Mouse (Mus musculus): ENCODE data around the gene Hist1h2ah. TPM values are rescaled to one million over a fixed set of nuclear protein-coding genes. Genes with fewer than 3 reads are reported as not detected.
A peak's percentile ranks its signal among the peaks of the same experiment; 100 is the strongest.

Hist1h2ah gene
- polyA plus RNA-seq, 1 experiment from 2014 or later, result 8.0 TPM

DNA sequence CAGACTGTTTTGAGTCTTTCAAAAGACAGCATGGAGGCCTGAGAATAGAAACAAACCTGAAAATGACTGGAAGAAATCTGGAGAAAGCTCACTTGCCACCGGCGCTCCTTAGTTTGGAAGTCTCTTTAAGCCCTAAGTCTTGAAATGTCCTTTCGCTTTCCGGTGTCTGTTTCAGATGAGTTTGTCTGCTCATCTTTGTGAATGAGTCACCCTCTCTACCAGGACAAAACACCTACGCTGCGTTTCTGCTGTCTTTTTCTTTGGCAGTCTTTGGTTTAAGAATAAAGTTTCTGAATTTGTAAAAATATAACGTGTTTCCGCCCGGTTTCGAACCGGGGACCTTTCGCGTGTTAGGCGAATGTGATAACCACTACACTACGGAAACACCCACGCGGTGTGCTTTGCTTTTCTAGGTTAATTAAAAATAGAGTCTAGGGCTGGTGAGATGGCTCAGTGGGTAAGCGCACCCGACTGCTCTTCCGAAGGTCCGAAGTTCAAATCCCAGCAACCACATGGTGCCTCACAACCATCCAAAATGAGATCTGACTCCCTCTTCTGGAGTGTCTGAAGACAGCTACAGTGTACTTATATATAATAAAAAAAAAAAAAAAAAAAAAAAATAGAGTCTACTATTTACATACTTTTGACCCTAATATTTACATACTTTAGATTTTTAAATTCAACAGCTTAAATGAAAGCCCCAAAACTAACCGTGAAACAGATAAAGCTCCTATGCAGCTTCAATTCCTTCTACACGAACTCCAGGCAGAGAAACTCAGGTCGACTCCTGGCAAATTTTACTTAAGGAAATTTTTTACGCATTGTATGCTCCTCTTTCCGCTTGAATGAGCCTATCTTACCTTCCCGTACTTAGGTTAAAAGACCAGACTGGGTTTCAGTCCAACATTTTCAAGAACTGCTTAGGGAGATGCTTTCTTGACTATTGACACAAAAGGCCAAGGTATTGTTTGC is 19.6 kb downstream of the Hist1h2ah start:
- no peak overlapping the region for H3K27ac ChIP-seq (replicated peaks)
- H3K4me1 ChIP-seq, result peaks cover 11% of the 10 kb centered on the region; the same call in 1 of the 2 replicates
- peak; percentile 86 for DNase-seq (ENCODE audit: low spot score)
- 15% methylated on average over 27 of the region's 27 CpGs for WGBS
- no peaks in the 10 kb centered on the region for H3K36me3 ChIP-seq (replicated peaks)
- H3K9me3 ChIP-seq, result no peaks in the 10 kb centered on the region
- H3K27me3 ChIP-seq (replicated peaks; ENCODE audit: low read depth, poor library complexity, severe bottlenecking), result peaks cover 88% of the 10 kb centered on the region
- peak overlapping the region; percentile 32 for H3K4me3 ChIP-seq

DNA sequence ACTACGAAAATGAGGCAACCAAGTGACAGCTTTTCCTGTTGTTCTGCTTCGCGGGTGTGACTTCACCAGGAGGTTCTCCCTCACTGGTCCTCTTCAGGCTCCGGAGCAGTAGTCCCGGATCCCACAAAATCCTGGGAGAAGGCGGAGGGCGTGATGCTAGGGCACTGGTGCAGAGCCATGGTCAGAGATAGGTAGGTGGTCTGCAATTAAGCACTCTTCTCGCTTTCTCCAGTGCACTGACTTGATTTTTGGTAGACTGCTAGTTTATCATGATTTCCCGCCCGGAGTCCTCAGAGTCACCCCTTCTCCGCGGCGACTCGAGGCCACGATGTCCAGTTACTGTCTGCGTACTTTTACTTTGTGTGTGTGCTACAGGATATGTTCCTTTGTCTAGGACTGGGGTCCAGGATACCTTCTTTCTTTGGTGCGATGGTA is 20.9 kb downstream of the Hist1h2ah start:
- Histone ChIP-seq H3K4me1 (peaks cover 6% of the 10 kb centered on the region; the same call in 1 of the 2 replicates), H3K27me3 (replicated peaks; ENCODE audit: low read depth, poor library complexity, severe bottlenecking) (peaks cover 94% of the 10 kb centered on the region), H3K9me3 (no peaks in the 10 kb centered on the region), H3K36me3 (replicated peaks) (no peaks in the 10 kb centered on the region), H3K4me3 (peak overlapping the region; percentile 37), H3K27ac (replicated peaks) (no peak overlapping the region)
- WGBS, result 15% methylated on average over 17 of the region's 17 CpGs
- peak; percentile 42 for DNase-seq (ENCODE audit: low spot score)

DNA sequence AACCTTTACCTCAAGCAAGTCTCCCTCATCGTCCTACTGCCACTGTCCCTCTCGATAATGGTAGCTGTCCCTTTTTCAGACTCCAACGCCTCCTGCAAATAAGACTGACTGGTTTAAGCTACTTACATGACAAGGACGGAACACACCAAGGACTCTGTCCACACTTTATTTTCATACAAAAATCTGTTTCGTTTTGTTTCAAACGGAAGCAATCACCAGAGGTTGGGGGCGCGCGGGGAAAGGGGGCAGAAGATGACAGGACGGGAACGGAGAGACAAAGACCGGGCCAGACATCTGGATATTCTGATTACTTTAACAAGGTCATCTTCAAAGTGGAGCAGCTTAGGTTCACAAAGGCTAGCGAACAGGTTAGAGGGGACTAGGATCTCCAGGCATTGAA is 21.7 kb downstream of the Hist1h2ah start:
- H3K4me3 ChIP-seq, result peak overlapping the region; percentile 37
- 20% methylated on average over 13 of the region's 13 CpGs for WGBS
- peak; percentile 32 for DNase-seq (ENCODE audit: low spot score)
- H3K27me3 ChIP-seq (replicated peaks; ENCODE audit: low read depth, poor library complexity, severe bottlenecking), result peaks cover 94% of the 10 kb centered on the region
- no peaks in the 10 kb centered on the region for H3K9me3 ChIP-seq
- H3K27ac ChIP-seq (replicated peaks), result no peak overlapping the region
- no peaks in the 10 kb centered on the region for H3K36me3 ChIP-seq (replicated peaks)
- peaks cover 6% of the 10 kb centered on the region; the same call in 1 of the 2 replicates for H3K4me1 ChIP-seq

DNA sequence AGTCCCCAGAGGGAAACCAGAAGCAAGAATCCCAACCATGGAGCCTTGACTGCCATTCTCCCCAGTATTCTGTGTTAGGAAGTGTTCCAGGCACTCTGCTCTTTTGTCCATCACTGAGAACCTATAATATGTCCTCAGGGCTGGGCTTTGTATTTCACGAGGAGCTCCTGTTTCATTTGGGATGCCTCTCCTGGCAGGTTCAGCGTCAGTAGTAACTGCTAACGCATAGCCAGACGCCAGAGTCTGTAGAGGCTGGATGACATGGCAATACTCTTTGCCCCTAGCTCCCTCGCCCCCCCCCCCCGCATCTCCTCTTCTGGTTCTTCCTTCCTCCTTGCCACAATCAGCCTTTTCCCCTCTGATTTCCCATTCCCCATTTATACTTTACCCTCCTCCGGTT is 25.7 kb downstream of the Hist1h2ah start, which contains the start of gene Prss16:
Prss16 (minus strand) TSS at position 101 of the 400 bp plus-strand sequence.
- H3K4me1 ChIP-seq, result peaks cover 28% of the 10 kb centered on the region
- 41% methylated on average over 7 of the region's 7 CpGs for WGBS
- no peak within 1 kb of the TSS for H3K4me3 ChIP-seq

DNA sequence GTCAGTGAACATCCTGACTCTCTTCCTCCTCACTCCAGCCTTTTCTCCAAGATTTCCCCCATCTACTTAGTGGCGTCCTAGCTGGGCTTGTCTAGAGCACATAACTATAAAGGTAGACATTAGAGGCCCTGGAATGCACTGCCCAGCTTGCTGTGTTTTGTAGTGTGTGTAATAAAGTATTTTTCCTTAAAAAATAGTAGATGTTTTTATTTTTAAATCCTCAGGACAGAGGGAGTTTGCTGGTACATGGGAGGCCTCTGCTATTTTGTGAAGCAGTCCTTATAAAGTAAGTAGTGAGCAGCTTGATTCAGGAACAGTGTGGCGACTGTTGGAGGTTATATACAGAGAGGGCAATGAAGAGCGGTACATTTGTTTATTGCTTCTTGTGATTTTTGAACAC is 26.7 kb downstream of the Hist1h2ah start:
- no peak for DNase-seq (ENCODE audit: low spot score)
- H3K36me3 ChIP-seq (replicated peaks), result no peaks in the 10 kb centered on the region
- H3K4me1 ChIP-seq, result peaks cover 23% of the 10 kb centered on the region
- H3K27ac ChIP-seq (replicated peaks), result no peak overlapping the region
- H3K9me3 ChIP-seq, result no peaks in the 10 kb centered on the region
- no peak overlapping the region for H3K4me3 ChIP-seq
- WGBS, result 75% methylated on average over 3 of the region's 3 CpGs
- peaks cover 100% of the 10 kb centered on the region for H3K27me3 ChIP-seq (replicated peaks; ENCODE audit: low read depth, poor library complexity, severe bottlenecking)

More for the DNA sequence above, 25.7 kb downstream of the Hist1h2ah start, which contains the start of gene Prss16:
- Histone ChIP-seq H3K36me3 (replicated peaks) (no peaks in the 10 kb centered on the region), H3K27ac (replicated peaks) (no peak within 1 kb of the TSS), H3K9me3 (no peaks in the 10 kb centered on the region), H3K27me3 (replicated peaks; ENCODE audit: low read depth, poor library complexity, severe bottlenecking) (peaks cover 100% of the 10 kb centered on the region)
- DNase-seq (ENCODE audit: low spot score), result no peak

DNA sequence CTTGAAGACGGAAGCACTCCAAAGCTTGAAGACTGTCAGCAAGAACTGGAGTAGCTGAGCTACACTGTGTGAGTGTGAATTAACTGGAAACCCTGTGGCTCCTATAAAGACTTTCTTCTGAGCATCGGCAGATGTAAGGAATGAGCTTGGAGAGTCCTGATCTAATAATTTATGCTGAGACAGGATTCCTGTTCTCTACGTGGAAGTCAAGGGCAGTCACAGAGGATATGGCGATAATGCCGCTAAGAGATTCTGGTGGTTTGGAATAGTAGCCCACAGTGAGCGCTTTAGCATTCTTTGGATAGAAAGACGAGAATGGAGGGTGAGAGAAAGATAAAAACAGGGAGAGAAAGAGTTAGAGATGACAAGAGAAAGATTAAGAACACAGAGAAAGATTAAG is 27.5 kb downstream of the Hist1h2ah start:
- Histone ChIP-seq H3K27ac (replicated peaks) (no peak overlapping the region), H3K27me3 (replicated peaks; ENCODE audit: low read depth, poor library complexity, severe bottlenecking) (peaks cover 100% of the 10 kb centered on the region), H3K36me3 (replicated peaks) (no peaks in the 10 kb centered on the region), H3K4me3 (no peak overlapping the region), H3K9me3 (no peaks in the 10 kb centered on the region), H3K4me1 (peaks cover 23% of the 10 kb centered on the region)
- DNase-seq (ENCODE audit: low spot score), result no peak
- 52% methylated on average over 7 of the region's 7 CpGs for WGBS

DNA sequence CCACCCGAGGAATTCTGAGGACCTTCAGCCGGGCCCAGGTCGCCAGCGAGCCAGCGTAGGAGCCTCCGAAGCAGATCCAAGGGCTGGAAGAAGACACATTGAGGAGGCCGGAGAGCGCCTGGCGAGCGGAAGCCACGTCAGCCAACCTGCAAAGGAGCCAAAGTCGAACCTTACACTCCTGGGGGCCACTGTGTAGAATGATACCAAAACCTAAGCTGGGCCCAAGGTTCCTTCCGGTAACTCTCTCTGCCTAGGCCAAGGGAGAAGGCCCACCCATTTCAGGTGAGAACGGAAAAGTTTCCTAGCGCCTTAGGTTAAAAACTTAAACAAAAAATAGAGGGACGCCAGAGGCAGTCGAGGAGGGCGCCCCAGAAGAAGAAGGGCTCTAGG is 28.3 kb downstream of the Hist1h2ah start:
- H3K9me3 ChIP-seq, result no peaks in the 10 kb centered on the region
- peaks cover 23% of the 10 kb centered on the region for H3K4me1 ChIP-seq
- peak overlapping the region; percentile 71 for H3K4me3 ChIP-seq
- 2% methylated on average over 18 of the region's 18 CpGs for WGBS
- no peaks in the 10 kb centered on the region for H3K36me3 ChIP-seq (replicated peaks)
- peaks cover 100% of the 10 kb centered on the region for H3K27me3 ChIP-seq (replicated peaks; ENCODE audit: low read depth, poor library complexity, severe bottlenecking)
- H3K27ac ChIP-seq (replicated peaks), result no peak overlapping the region
- DNase-seq (ENCODE audit: low spot score), result no peak

DNA sequence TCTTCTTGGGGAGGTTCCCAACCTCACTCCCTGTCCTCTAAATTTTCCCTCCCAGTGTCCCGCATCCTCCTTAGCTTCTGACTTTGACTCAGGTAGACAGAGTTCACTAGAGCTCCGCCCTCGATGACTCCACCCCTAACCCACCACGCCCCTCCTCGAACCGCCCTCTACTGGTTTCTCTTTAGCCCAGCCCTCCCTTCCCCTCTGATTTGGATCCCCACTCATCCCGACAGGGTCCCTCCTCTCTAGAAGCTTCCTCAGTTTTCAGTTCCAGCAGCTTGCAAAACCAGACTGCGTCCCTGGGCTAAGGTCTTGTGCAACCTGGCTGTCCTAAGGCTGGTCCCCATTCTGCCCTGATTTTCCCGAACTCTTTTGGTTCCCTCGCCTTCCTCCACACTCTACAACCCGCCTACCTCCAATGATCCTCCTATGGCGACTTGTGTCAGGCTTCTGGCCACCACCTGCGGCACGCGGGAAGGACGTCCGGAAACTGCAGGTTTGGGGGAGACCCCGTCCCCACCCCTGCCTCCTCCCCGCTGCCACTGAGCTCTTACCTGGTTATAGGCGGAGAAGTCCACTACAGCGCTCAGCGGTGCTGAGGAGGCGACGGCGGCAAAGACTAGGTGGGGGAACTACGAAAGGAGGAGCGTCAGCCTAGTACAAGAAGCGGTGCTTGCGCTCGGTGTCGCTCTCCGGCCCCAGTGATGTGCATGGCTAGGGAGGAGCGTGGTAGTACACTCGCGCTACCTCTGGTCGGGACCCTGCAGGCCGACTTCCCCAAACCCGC is 28.8 kb downstream of the Hist1h2ah start:
- Histone ChIP-seq H3K9me3 (no peaks in the 10 kb centered on the region), H3K27me3 (replicated peaks; ENCODE audit: low read depth, poor library complexity, severe bottlenecking) (peaks cover 100% of the 10 kb centered on the region), H3K27ac (replicated peaks) (0 out of 2 replicates have a peak overlapping the region, but pooled peaks have one; percentile 24), H3K36me3 (replicated peaks) (no peaks in the 10 kb centered on the region), H3K4me1 (peaks cover 23% of the 10 kb centered on the region), H3K4me3 (peak overlapping the region; percentile 71)
- peak; percentile 79 for DNase-seq (ENCODE audit: low spot score)
- WGBS, result under 1% methylated on average over 38 of the region's 38 CpGs

DNA sequence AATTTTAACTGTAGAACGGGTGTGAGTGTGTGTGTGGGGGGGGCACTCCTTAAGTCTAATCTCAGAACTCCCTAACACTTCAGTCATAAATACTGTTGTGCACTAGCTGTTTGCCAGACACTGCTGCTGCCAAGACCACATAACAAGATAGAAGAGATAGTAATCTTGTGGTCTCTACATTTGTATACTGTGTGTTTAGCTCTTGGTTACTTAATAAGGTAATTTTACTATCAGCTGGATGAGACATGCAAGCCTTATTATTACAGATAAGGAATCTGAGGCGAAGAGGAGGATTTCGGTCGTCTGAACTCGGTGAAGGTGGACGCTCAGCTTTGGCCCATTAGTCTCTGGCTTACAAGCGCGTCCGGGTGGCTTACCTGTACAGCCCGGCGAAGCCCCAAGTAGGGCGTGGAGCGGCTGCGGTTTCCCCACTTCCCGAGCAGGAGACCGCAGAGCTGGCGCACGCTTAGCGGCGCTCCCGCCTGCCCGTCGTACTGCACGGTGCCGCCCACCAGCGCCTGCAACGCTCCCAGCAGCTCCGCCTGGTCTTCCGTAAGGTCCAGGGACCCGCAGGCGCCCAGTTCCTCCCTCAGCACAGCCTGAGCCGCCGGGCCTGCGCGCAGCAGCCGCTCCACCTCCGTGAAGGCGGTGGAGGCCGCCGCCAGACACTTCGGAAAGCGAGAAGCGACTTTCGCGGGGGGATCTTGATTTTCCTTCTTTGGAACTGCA is 29.6 kb downstream of the Hist1h2ah start:
- peak; percentile 75 for DNase-seq (ENCODE audit: low spot score)
- Histone ChIP-seq H3K36me3 (replicated peaks) (no peaks in the 10 kb centered on the region), H3K4me1 (peaks cover 23% of the 10 kb centered on the region), H3K4me3 (peak overlapping the region; percentile 71), H3K27ac (replicated peaks) (no peak overlapping the region), H3K27me3 (replicated peaks; ENCODE audit: low read depth, poor library complexity, severe bottlenecking) (peaks cover 100% of the 10 kb centered on the region), H3K9me3 (no peaks in the 10 kb centered on the region)
- under 1% methylated on average over 45 of the region's 45 CpGs for WGBS

DNA sequence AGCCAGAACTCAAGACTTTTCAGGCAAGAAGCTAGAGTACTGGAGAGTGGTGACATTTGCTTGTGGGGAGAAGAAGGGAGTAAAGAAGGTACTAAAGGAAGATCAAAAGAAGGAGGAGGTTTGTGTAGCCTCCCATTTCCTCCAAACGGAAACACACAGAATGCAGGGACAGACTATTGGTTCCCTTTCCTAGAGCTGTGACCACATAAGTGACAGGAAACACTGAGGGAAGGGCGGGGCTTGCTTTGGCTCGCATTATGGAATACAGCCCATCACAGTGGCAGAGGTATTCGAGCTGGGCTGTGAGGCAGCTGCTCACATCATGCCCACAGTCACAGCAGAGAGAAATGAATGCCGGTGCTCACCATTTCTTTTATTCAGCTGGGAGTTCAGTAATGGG is 33.5 kb downstream of the Hist1h2ah start:
- Histone ChIP-seq H3K36me3 (replicated peaks) (no peaks in the 10 kb centered on the region), H3K27ac (replicated peaks) (no peak overlapping the region), H3K9me3 (no peaks in the 10 kb centered on the region), H3K27me3 (replicated peaks; ENCODE audit: low read depth, poor library complexity, severe bottlenecking) (peaks cover 100% of the 10 kb centered on the region), H3K4me1 (peaks cover 27% of the 10 kb centered on the region), H3K4me3 (no peak overlapping the region)
- DNase-seq (ENCODE audit: low spot score), result no peak
- whole genome bisulfite sequencing, result 19% methylated on average over 5 of the region's 5 CpGs

DNA sequence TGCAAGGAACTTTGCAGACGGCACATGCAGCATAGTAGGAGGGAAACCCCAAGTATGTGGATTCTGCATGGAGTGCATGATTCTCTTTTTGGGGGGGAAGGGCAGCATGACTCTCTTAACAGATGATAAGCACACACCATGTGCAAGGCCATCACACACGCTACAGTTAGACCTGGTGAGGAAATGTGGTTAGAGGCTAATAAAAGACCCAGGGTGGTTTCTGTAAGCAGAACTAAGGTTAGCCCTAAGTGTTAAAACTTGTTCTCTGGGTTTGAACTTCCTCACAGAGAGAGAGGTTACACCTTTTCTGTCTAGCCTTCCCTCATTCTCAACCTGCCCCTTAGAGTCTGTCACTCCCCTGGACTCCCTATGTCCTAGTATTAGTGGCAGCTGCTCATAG is 34.0 kb downstream of the Hist1h2ah start:
- WGBS, result 53% methylated on average over 2 of the region's 2 CpGs
- Histone ChIP-seq H3K27me3 (replicated peaks; ENCODE audit: low read depth, poor library complexity, severe bottlenecking) (peaks cover 100% of the 10 kb centered on the region), H3K27ac (replicated peaks) (no peak overlapping the region), H3K4me3 (no peak overlapping the region), H3K36me3 (replicated peaks) (no peaks in the 10 kb centered on the region), H3K4me1 (peaks cover 25% of the 10 kb centered on the region), H3K9me3 (no peaks in the 10 kb centered on the region)
- DNase-seq (ENCODE audit: low spot score), result no peak

DNA sequence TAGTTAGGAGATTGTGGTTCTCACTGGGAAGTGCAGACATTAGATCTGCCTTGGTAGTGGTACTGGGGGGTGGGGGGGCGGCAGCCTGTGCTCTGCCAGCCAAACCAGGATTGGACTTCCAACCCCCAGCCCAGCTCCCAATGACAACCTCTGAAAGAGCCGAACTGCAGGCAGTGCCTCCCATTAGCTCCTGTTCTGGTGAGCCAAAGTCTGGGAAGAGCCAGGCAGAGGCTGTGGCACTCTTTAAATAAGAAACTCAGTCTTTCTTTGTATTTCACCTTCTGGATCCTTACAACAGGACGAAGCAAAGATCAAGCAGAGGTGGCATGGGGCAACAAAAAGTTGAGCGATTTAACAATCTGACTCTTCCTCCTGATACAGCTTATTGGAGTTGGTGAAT is 36.2 kb downstream of the Hist1h2ah start:
- no peaks in the 10 kb centered on the region for H3K9me3 ChIP-seq
- H3K4me3 ChIP-seq, result no peak overlapping the region
- H3K4me1 ChIP-seq, result peaks cover 35% of the 10 kb centered on the region
- H3K27me3 ChIP-seq (replicated peaks; ENCODE audit: low read depth, poor library complexity, severe bottlenecking), result peaks cover 89% of the 10 kb centered on the region
- no peaks in the 10 kb centered on the region for H3K36me3 ChIP-seq (replicated peaks)
- 26% methylated on average over 4 of the region's 4 CpGs for WGBS
- DNase-seq (ENCODE audit: low spot score), result no peak
- H3K27ac ChIP-seq (replicated peaks), result no peak overlapping the region

Data from embryonic facial prominence, embryonic 10.5 days (tissue).